Mouse (Mus musculus) heart, postnatal 0 days (tissue): ENCODE results near the gene Gm7970. TPM values are rescaled to one million over a fixed set of nuclear protein-coding genes. Genes with fewer than 3 reads are reported as not detected.
"Not testable (repeated sequence)": the region's sequence is repeated elsewhere in the genome, so short reads cannot be mapped to it uniquely, and the experiment has no call there.

Experiments
- ATAC-seq: fragments of 200-750 bp; cut with Nextera tagmentation; 2 replicates; pipeline ENCODE4 v1.8.0; 2017; ENCODE audit warnings: low read depth, moderate number of reproducible peaks, moderate library complexity; ENCODE audit not compliant: insufficient read depth
- DNase-seq: peaks from one replicate; pipeline ENCODE4 v3.0.0-alpha.2; 2016; ENCODE audit warnings: low spot score
- H3K27ac ChIP-seq: fragments of 300-500 bp; sonication (generic); 2 replicates; pipeline ENCODE4 v1.5.1; 2014; ENCODE audit warnings: low read depth, mild to moderate bottlenecking
- H3K27me3 ChIP-seq: fragments of 300-500 bp; sonication (generic); 2 replicates; pipeline ENCODE4 v1.6.1; 2014; ENCODE audit warnings: low read length, mixed read lengths; ENCODE audit not compliant: control insufficient read depth, insufficient read depth
- H3K36me3 ChIP-seq: fragments of 300-500 bp; sonication (generic); replicated peaks from 2 replicates; pipeline ENCODE4 v1.6.1; 2014; ENCODE audit warnings: low read length, mixed read lengths; ENCODE audit not compliant: control insufficient read depth, insufficient read depth
- H3K4me1 ChIP-seq: fragments of 300-500 bp; sonication (generic); 2 replicates; pipeline ENCODE4 v1.6.1; 2014; ENCODE audit warnings: antibody characterized with exemption; ENCODE audit not compliant: control insufficient read depth, insufficient read depth
- H3K4me2 ChIP-seq: fragments of 300-500 bp; sonication (generic); 2 replicates; pipeline ENCODE4 v1.6.1; 2014; ENCODE audit warnings: low read depth, mild to moderate bottlenecking, low read length, moderate library complexity
- H3K4me3 ChIP-seq: fragments of 300-500 bp; sonication (generic); 2 replicates; pipeline ENCODE4 v1.5.1; 2014; ENCODE audit warnings: low read depth, low read length
- H3K9ac ChIP-seq: fragments of 300-500 bp; sonication (generic); replicated peaks from 2 replicates; pipeline ENCODE4 v1.6.1; 2014; ENCODE audit warnings: low read depth, low read length, mixed read lengths
- H3K9me3 ChIP-seq: fragments of 300-500 bp; sonication (generic); replicated peaks from 2 replicates; pipeline ENCODE4 v1.6.1; 2016; ENCODE audit warnings: low read length; ENCODE audit not compliant: control insufficient read depth
- WGBS: fragments of 180-500 bp; shearing (Covaris S2); extraction: QIAGEN DNeasy Blood & Tissue Kit; methylation state at CpG from one replicate; pipeline ENCODE4 v1.1.7; 2014; 5-methylcytosine and 5-hydroxymethylcytosine counted together
- polyA plus RNA-seq: library from polyadenylated mRNA; unstranded; fragments of >200 nt; fragmentation: Nextera tagmentation; extraction: Ambion mirVana; gene quantifications from 2 replicates; pipeline ENCODE4 v1.2.1, GENCODE M21; 2015
- total RNA-seq: library from RNA; depleted of rRNA; stranded (reverse); fragments of >200 nt; gene quantifications from 2 replicates; pipeline ENCODE4 v1.2.3, GENCODE M21; 2014; ENCODE audit warnings: low replicate concordance; rRNA removed

Gene Gm7970
- total RNA-seq (not detected in 2 replicates), polyA plus RNA-seq (not detected in 2 replicates)

GRCm38 (mm10) chr14:41555483-41555882, at the start of gene Gm7970:
Gene Gm7970 (minus strand): TSS chr14:41555583.
- H3K9ac ChIP-seq, ATAC-seq, H3K4me3 ChIP-seq, H3K4me2 ChIP-seq, H3K36me3 ChIP-seq, DNase-seq, H3K27ac ChIP-seq, H3K27me3 ChIP-seq, H3K9me3 ChIP-seq, H3K4me1 ChIP-seq: not testable (repeated sequence)
- WGBS, result no CpG with 5 or more reads among the region's 2 CpGs

- H3K27ac ChIP-seq, H3K36me3 ChIP-seq, H3K9me3 ChIP-seq, H3K9ac ChIP-seq, ATAC-seq, H3K4me1 ChIP-seq, H3K27me3 ChIP-seq, H3K4me2 ChIP-seq, H3K4me3 ChIP-seq, DNase-seq: not testable (repeated sequence)
- WGBS, result 87% methylated on average over 15 of the region's 15 CpGs
Measured at GRCm38 (mm10) chr14:41600935-41601334, 45.6 kb upstream of the Gm7970 start.

- not testable (repeated sequence) for H3K4me2 ChIP-seq, H3K4me1 ChIP-seq, H3K27ac ChIP-seq, H3K36me3 ChIP-seq, H3K9me3 ChIP-seq, DNase-seq, H3K4me3 ChIP-seq, H3K27me3 ChIP-seq, H3K9ac ChIP-seq, ATAC-seq
- WGBS, result 59% methylated on average over 1 of the region's 1 CpGs
Measured at GRCm38 (mm10) chr14:41586346-41586745, 31.0 kb upstream of the Gm7970 start.

GRCm38 (mm10) chr14:41572911-41573310, 17.5 kb upstream of the Gm7970 start, which contains the start of gene 1700049E17Rik2:
Gene 1700049E17Rik2 (plus strand): TSS chr14:41573211.
- ATAC-seq, DNase-seq, H3K27ac ChIP-seq, H3K9ac ChIP-seq, H3K4me3 ChIP-seq, H3K4me1 ChIP-seq, H3K9me3 ChIP-seq, H3K36me3 ChIP-seq, H3K4me2 ChIP-seq, H3K27me3 ChIP-seq: not testable (repeated sequence)
- WGBS, result no CpG with 5 or more reads among the region's 1 CpGs

DNA sequence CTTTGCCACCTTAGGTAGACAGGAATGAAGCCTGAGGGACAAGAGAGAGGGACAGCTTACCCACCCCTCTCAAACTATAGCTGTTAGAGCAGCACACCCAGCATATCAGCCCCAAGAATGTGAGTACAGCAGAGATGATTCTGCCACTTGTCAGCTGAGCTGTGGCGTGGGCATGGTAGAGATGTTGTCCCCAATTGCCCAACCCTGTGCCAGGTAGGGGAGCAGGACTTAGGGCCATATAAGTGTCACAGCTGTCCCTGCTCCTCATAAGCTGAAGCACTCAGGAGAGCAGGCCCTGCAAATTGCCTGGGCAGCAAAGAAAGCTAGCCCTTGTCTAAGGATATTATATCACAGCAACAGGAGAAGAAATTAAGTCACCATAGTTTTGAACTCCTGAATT, 30.7 kb downstream of the Gm7970 start:
- not testable (repeated sequence) for H3K4me2 ChIP-seq, H3K36me3 ChIP-seq, H3K27me3 ChIP-seq, H3K4me3 ChIP-seq, H3K4me1 ChIP-seq, H3K27ac ChIP-seq, H3K9ac ChIP-seq, H3K9me3 ChIP-seq, ATAC-seq, DNase-seq
- WGBS, result 62% methylated on average over 1 of the region's 1 CpGs

GRCm38 (mm10) chr14:41520683-41521082, 34.7 kb downstream of the Gm7970 start:
- WGBS, result 61% methylated on average over 5 of the region's 5 CpGs
- not testable (repeated sequence) for H3K9ac ChIP-seq, H3K27me3 ChIP-seq, H3K9me3 ChIP-seq, ATAC-seq, DNase-seq, H3K4me2 ChIP-seq, H3K36me3 ChIP-seq, H3K4me3 ChIP-seq, H3K4me1 ChIP-seq, H3K27ac ChIP-seq

Other genes starting within 250 kb of the Gm7970 start
- gene Gm5798, start 207.0 kb downstream of the Gm7970 start, total RNA-seq, result not detected in 2 replicates
- not detected in 2 replicates for gene Gm5798, start 207.0 kb downstream of the Gm7970 start, polyA plus RNA-seq
- gene Gm7945, start 169.2 kb downstream of the Gm7970 start, total RNA-seq, result not detected in 2 replicates
- not detected in 2 replicates for gene Gm7945, start 169.2 kb downstream of the Gm7970 start, polyA plus RNA-seq
- gene Gm6482, start 147.3 kb downstream of the Gm7970 start, total RNA-seq, result not detected in 2 replicates
- gene Gm6482, start 147.3 kb downstream of the Gm7970 start, polyA plus RNA-seq, result not detected in 2 replicates
- gene Gm7954, start 102.1 kb downstream of the Gm7970 start, total RNA-seq, result not detected in 2 replicates
- gene Gm7954, start 102.1 kb downstream of the Gm7970 start, polyA plus RNA-seq, result not detected in 2 replicates
- not detected in 2 replicates for gene Gm3486, start 66.1 kb downstream of the Gm7970 start, total RNA-seq
- not detected in 2 replicates for gene Gm3486, start 66.1 kb downstream of the Gm7970 start, polyA plus RNA-seq
- gene 1700049E17Rik2, start 17.6 kb upstream of the Gm7970 start, total RNA-seq, result not detected in 2 replicates
- gene 1700049E17Rik2, start 17.6 kb upstream of the Gm7970 start, polyA plus RNA-seq, result not detected in 2 replicates
- not detected in 2 replicates for gene Gm3072, start 69.0 kb upstream of the Gm7970 start, total RNA-seq
- gene Gm3072, start 69.0 kb upstream of the Gm7970 start, polyA plus RNA-seq, result not detected in 2 replicates
- not detected in 2 replicates for gene Gm3676, start 90.9 kb upstream of the Gm7970 start, total RNA-seq
- not detected in 2 replicates for gene Gm3676, start 90.9 kb upstream of the Gm7970 start, polyA plus RNA-seq
- gene Gm8068, start 146.3 kb upstream of the Gm7970 start, total RNA-seq, result not detected in 2 replicates
- gene Gm8068, start 146.3 kb upstream of the Gm7970 start, polyA plus RNA-seq, result not detected in 2 replicates
- not detected in 2 replicates for gene Gm7929, start 195.0 kb upstream of the Gm7970 start, total RNA-seq
- gene Gm7929, start 195.0 kb upstream of the Gm7970 start, polyA plus RNA-seq, result not detected in 2 replicates
- gene Gm47189, start 216.9 kb upstream of the Gm7970 start, total RNA-seq, result not detected in 2 replicates
- not detected in 2 replicates for gene Gm47189, start 216.9 kb upstream of the Gm7970 start, polyA plus RNA-seq